Mouse (Mus musculus): Measurements from ENCODE around the gene Plb1. TPM values are rescaled to one million over a fixed set of nuclear protein-coding genes. Genes with fewer than 3 reads are reported as not detected.

Plb1 gene
- polyA plus RNA-seq (2015; fragmentation: Nextera tagmentation; extraction: Ambion mirVana) = 6.5 and 7.4 TPM in 2 replicates

DNA sequence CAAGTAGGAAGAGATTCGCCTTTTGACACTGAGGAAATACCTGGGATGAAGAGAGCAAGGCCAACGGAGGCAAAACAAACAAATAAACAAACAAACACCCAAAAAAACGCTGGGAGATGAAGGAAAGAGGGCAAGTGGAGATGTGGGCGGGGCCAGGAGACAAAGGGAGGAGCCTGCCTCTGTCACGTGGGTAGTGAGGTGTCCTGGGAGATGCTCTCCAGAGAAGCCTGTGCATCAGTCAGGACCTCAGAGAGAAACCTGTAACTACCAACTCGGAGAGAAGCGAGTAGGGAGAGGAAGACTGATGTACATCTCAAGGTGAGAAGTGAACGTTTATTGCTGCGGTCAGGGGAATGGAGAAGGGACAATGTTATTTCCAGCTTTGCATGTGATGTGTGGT, at the start of gene Plb1:
TSS of gene Plb1 (plus strand) at position 235 of the 400 bp plus-strand sequence.

Other genes starting within 250 kb of the Plb1 start
- gene Fosl2, start 96.9 kb upstream of the Plb1 start, polyA plus RNA-seq (2015; fragmentation: Nextera tagmentation; extraction: Ambion mirVana) = 7.9 and 9.0 TPM in 2 replicates
- 559 and 613 TPM in 2 replicates for gene Ppp1cb, start 226.1 kb downstream of the Plb1 start, polyA plus RNA-seq (2015; fragmentation: Nextera tagmentation; extraction: Ambion mirVana)

Measured in urinary bladder, postnatal 0 days (tissue).